Mouse (Mus musculus) left cerebral cortex, postnatal 4 days (tissue): Measurements from ENCODE around the gene Nr1h4. TPM values are rescaled to one million over a fixed set of nuclear protein-coding genes. Genes with fewer than 3 reads are reported as not detected.

Experiments used
- DNase-seq: peaks from one replicate; pipeline ENCODE4 v3.0.0-alpha.2; 2022
- intact Hi-C: fragments of 180-260 bp; cut with DNase I; formaldehyde crosslinking; loops from one replicate; pipeline ENCODE4 v1.15.1; 2025
- total RNA-seq, 2 experiments: library from RNA; stranded (reverse); gene quantifications; 2 replicates each; pipeline ENCODE4 v1.2.3; 2021

Gene Nr1h4
- total RNA-seq, 2 experiments from 2014 or later, result 0.34 to 0.50 TPM

GRCm38 (mm10) chr10:89525823-89526222 is 7.6 kb downstream of the Nr1h4 start:
- intact Hi-C loops, result no loop called here
- DNase-seq, result no peak

GRCm38 (mm10) chr10:89522481-89522880 is 10.9 kb downstream of the Nr1h4 start:
- DNase-seq, result no peak
- intact Hi-C loops, result no loop called here

- intact Hi-C loops, result no loop called here
- DNase-seq, result no peak
Measured at GRCm38 (mm10) chr10:89521790-89522431, 11.5 kb downstream of the Nr1h4 start.

GRCm38 (mm10) chr10:89520381-89520780 is 13.0 kb downstream of the Nr1h4 start:
- intact Hi-C loops, result no loop called here
- DNase-seq, result no peak

GRCm38 (mm10) chr10:89519226-89519625 is 14.2 kb downstream of the Nr1h4 start:
- intact Hi-C loops, result no loop called here
- DNase-seq, result no peak

GRCm38 (mm10) chr10:89518365-89518764 is 15.0 kb downstream of the Nr1h4 start:
- intact Hi-C loops, result no loop called here

GRCm38 (mm10) chr10:89515813-89516212 is 17.6 kb downstream of the Nr1h4 start:
- intact Hi-C loops, result no loop called here
- DNase-seq, result no peak

More at GRCm38 (mm10) chr10:89518365-89518764, 15.0 kb downstream of the Nr1h4 start:
- DNase-seq, result no peak

GRCm38 (mm10) chr10:89512562-89512961 is 20.8 kb downstream of the Nr1h4 start:
- DNase-seq, result no peak
- intact Hi-C loops, result no loop called here

GRCm38 (mm10) chr10:89510547-89510946 is 22.8 kb downstream of the Nr1h4 start:
- intact Hi-C loops, result no loop called here
- DNase-seq, result no peak

GRCm38 (mm10) chr10:89508567-89508966 is 24.8 kb downstream of the Nr1h4 start:
- DNase-seq, result no peak
- intact Hi-C loops, result no loop called here

- DNase-seq, result no peak
- intact Hi-C loops, result no loop called here
Measured at GRCm38 (mm10) chr10:89506479-89506878, 26.9 kb downstream of the Nr1h4 start.

- no peak for DNase-seq
- intact Hi-C loops, result no loop called here
Measured at GRCm38 (mm10) chr10:89505592-89505955, 27.8 kb downstream of the Nr1h4 start.

GRCm38 (mm10) chr10:89504952-89505591 is 28.3 kb downstream of the Nr1h4 start:
- intact Hi-C loops, result no loop called here
- no peak for DNase-seq

- DNase-seq, result no peak
- intact Hi-C loops, result no loop called here
Measured at GRCm38 (mm10) chr10:89502986-89503560, 30.3 kb downstream of the Nr1h4 start.

GRCm38 (mm10) chr10:89501902-89502301 is 31.5 kb downstream of the Nr1h4 start:
- DNase-seq, result no peak
- intact Hi-C loops, result no loop called here

- no peak for DNase-seq
- intact Hi-C loops, result no loop called here
Measured at GRCm38 (mm10) chr10:89495537-89495936, 37.8 kb downstream of the Nr1h4 start.

- intact Hi-C loops, result no loop called here
- DNase-seq, result no peak
Measured at GRCm38 (mm10) chr10:89491321-89491720, 42.1 kb downstream of the Nr1h4 start.

GRCm38 (mm10) chr10:89490250-89490649 is 43.1 kb downstream of the Nr1h4 start:
- DNase-seq, result no peak

GRCm38 (mm10) chr10:89489459-89489858 is 43.9 kb downstream of the Nr1h4 start:
- intact Hi-C loops, result no loop called here
- no peak for DNase-seq

More at GRCm38 (mm10) chr10:89490250-89490649, 43.1 kb downstream of the Nr1h4 start:
- intact Hi-C loops, result no loop called here

- no peak for DNase-seq
Measured at GRCm38 (mm10) chr10:89486995-89487742, 46.2 kb downstream of the Nr1h4 start.

GRCm38 (mm10) chr10:89484907-89485306 is 48.5 kb downstream of the Nr1h4 start:
- intact Hi-C loops, result no loop called here
- DNase-seq, result no peak

More at GRCm38 (mm10) chr10:89486995-89487742, 46.2 kb downstream of the Nr1h4 start:
- intact Hi-C loops, result no loop called here
